Mouse (Mus musculus): ENCODE data around the gene Prkci.

GRCm38 (mm10) chr3:30992161-30992560 lies 3.4 kb upstream of the Prkci start:
- no peak for TF ChIP-seq MAFK (IDR thresholded peaks at IDR 0.05; ENCODE audit: insufficient read depth, low read depth, low read length)
- TF ChIP-seq ZNF384 (IDR thresholded peaks at IDR 0.05; ENCODE audit: low read depth, low read length) = no peak
- TF ChIP-seq HCFC1 (IDR thresholded peaks at IDR 0.05; ENCODE audit: borderline replicate concordance, insufficient read depth, low read length) = no peak
- TF ChIP-seq CHD2 (IDR thresholded peaks at IDR 0.05; ENCODE audit: low read depth, low read length) = no peak

Measured in ES-E14 (cell line).